ENCODE assay signal across 14 mouse cellular contexts in the genomic region with DNA sequence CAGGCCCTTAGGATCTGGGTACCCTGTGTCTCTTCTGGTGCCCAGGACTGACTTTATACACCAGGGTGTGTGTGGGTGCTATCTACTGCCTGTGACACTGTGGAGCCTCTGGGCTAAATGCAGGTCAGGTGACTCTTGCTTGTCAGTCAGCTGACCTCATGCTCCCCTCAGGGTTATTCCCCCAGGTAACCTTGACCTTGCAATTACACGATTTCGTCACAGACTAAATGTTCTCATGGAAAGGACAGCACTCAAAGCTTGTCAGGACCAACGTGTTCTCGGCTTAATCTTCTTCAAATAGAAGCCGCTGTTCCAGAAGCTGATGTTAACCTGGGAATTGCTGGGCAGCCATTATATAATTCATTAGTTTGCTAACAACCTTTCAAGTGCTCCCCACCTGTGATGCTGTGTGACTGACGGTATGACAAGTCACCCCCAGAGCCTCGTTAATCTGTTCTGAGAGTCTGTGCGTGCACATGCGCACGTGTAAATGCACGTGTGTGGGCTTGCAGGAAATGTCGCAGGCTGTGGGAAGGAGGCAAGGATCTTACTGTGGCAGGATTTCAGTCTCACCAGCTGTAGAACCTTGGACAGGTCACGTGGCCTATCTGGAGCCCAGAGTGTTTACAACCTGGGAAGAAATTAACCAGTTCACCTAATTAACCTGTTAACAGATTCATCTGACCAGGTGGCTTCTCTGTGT.
DNase-seq lines count a peak whose midpoint lies in the region; ATAC-seq lines count a peak whose summit lies in the region.
"Had no signal": no experiment of that assay in that cellular context is flagged by ENCODE, and none has a peak within 500 bp of the region (broad histone marks: within the 10 kb centered on the region; RNA-seq: fewer than 3 reads in every experiment).

No protein-coding gene starts in this region.

- no peak for DNase-seq in embryonic facial prominence, embryonic 10.5 days (ENCODE audit: low spot score)
- DNase-seq in left cerebral cortex, postnatal 14 days (ENCODE audit: low spot score in 2 of 2): peak; percentile 53 to 63
- no peak for DNase-seq in left cerebral cortex, postnatal 10 days (ENCODE audit: extremely low spot score in 1 of 2, low spot score in 2 of 2)
- peak; percentile 72 for DNase-seq in brain, adult 2 months (ENCODE audit: low read depth, low spot score)
- peak; percentile 70 for DNase-seq in limb, embryonic 11.5 days (ENCODE audit: low spot score)
- no peak for DNase-seq in cerebellum, adult 8-10 months
- DNase-seq in cerebellum, postnatal 25 days: no peak
- DNase-seq: heart, adult 11 months; thymus, postnatal 36 days had no signal

- ATAC-seq in embryonic facial prominence, embryonic 13.5 days (ENCODE audit: insufficient number of reproducible peaks, insufficient read depth, low FRiP score, low TSS enrichment, low read depth): 0 out of 2 replicates have a peak, but pooled peaks have one; percentile 32
- no peak; the same call in 1 of the 2 replicates for ATAC-seq in limb, embryonic 11.5 days (ENCODE audit: insufficient number of reproducible peaks, low FRiP score, low TSS enrichment, low read depth)
- ATAC-seq: forebrain, embryonic 15.5 days; lung, postnatal 0 days had no signal

- H3K9ac ChIP-seq in embryonic facial prominence, embryonic 13.5 days: no peak overlapping the region
- no peak overlapping the region for H3K9ac ChIP-seq in limb, embryonic 11.5 days (ENCODE audit: low read length)
- H3K9ac ChIP-seq: forebrain, embryonic 15.5 days; hindbrain, embryonic 15.5 days had no signal

- H3K27ac ChIP-seq in embryonic facial prominence, embryonic 13.5 days: no peak overlapping the region
- no peak overlapping the region for H3K27ac ChIP-seq in embryonic facial prominence, embryonic 10.5 days (replicated peaks)
- H3K27ac ChIP-seq in limb, embryonic 11.5 days (replicated peaks; ENCODE audit: low read depth, low read length): no peak overlapping the region
- H3K27ac ChIP-seq: forebrain, embryonic 15.5 days; hindbrain, embryonic 15.5 days; left cerebral cortex, adult 2 months had no signal

- no peaks in the 10 kb centered on the region for H3K9me3 ChIP-seq in embryonic facial prominence, embryonic 13.5 days
- peaks cover 6% of the 10 kb centered on the region; the same call in 1 of the 2 replicates for H3K9me3 ChIP-seq in embryonic facial prominence, embryonic 10.5 days
- no peaks in the 10 kb centered on the region; the same call in 1 of the 2 replicates for H3K9me3 ChIP-seq in limb, embryonic 11.5 days (ENCODE audit: control insufficient read depth, low read length)
- H3K9me3 ChIP-seq: forebrain, embryonic 15.5 days; hindbrain, embryonic 15.5 days had no signal

- WGBS in embryonic facial prominence, embryonic 13.5 days: 56% methylated on average over 13 of the region's 13 CpGs
- 68% methylated on average over 13 of the region's 13 CpGs for WGBS in embryonic facial prominence, embryonic 10.5 days
- WGBS in limb, embryonic 11.5 days: 15% methylated on average over 13 of the region's 13 CpGs

- no peaks in the 10 kb centered on the region for H3K36me3 ChIP-seq in embryonic facial prominence, embryonic 13.5 days
- no peaks in the 10 kb centered on the region for H3K36me3 ChIP-seq in embryonic facial prominence, embryonic 10.5 days (replicated peaks)
- H3K36me3 ChIP-seq in limb, embryonic 11.5 days (ENCODE audit: control insufficient read depth, insufficient read depth, low read length): no peaks in the 10 kb centered on the region
- H3K36me3 ChIP-seq: forebrain, embryonic 15.5 days; hindbrain, embryonic 15.5 days had no signal

- H3K4me2 ChIP-seq in embryonic facial prominence, embryonic 13.5 days: no peak overlapping the region
- 0 out of 2 replicates have a peak overlapping the region, but pooled peaks have one; percentile 18 for H3K4me2 ChIP-seq in limb, embryonic 11.5 days (ENCODE audit: low read depth, severe bottlenecking)
- H3K4me2 ChIP-seq: forebrain, embryonic 15.5 days; hindbrain, embryonic 15.5 days had no signal

- H3K4me1 ChIP-seq in embryonic facial prominence, embryonic 13.5 days: peaks cover 9% of the 10 kb centered on the region; the same call in 1 of the 2 replicates
- peaks cover 20% of the 10 kb centered on the region for H3K4me1 ChIP-seq in embryonic facial prominence, embryonic 10.5 days
- peaks cover 14% of the 10 kb centered on the region for H3K4me1 ChIP-seq in limb, embryonic 11.5 days (ENCODE audit: control insufficient read depth, insufficient read depth, low read length)
- H3K4me1 ChIP-seq: forebrain, embryonic 15.5 days had no signal

- intact Hi-C loops in left cerebral cortex, postnatal 14 days (cut with DNase I): no loop called here
- intact Hi-C loops in left cerebral cortex, postnatal 10 days (cut with DNase I): no loop called here

- no peak overlapping the region for H3K4me3 ChIP-seq in embryonic facial prominence, embryonic 13.5 days
- no peak overlapping the region for H3K4me3 ChIP-seq in embryonic facial prominence, embryonic 10.5 days
- H3K4me3 ChIP-seq in limb, embryonic 11.5 days (ENCODE audit: low read depth, low read length): no peak overlapping the region
- H3K4me3 ChIP-seq: forebrain, embryonic 15.5 days; hindbrain, embryonic 15.5 days; left cerebral cortex, adult 2 months had no signal

- H3K27me3 ChIP-seq in embryonic facial prominence, embryonic 13.5 days: peaks cover 9% of the 10 kb centered on the region; the same call in 1 of the 2 replicates
- H3K27me3 ChIP-seq in embryonic facial prominence, embryonic 10.5 days (replicated peaks; ENCODE audit: low read depth, poor library complexity, severe bottlenecking): peaks cover 27% of the 10 kb centered on the region
- H3K27me3 ChIP-seq in limb, embryonic 11.5 days (ENCODE audit: control insufficient read depth, insufficient read depth, low read length): no peaks in the 10 kb centered on the region
- H3K27me3 ChIP-seq: forebrain, embryonic 15.5 days; hindbrain, embryonic 15.5 days had no signal

Comparison
In these comparisons a context has a peak if more than half of its experiments do, and no peak if none do; other contexts are left out.
1. DNase-seq: peak in left cerebral cortex, postnatal 14 days (2 of 2), brain, adult 2 months (single experiment) and limb, embryonic 11.5 days (single experiment); none in embryonic facial prominence, embryonic 10.5 days (single experiment), left cerebral cortex, postnatal 10 days (0 of 2), cerebellum, adult 8-10 months (single experiment) and cerebellum, postnatal 25 days (0 of 2).